Mouse (Mus musculus): ENCODE measurements around the gene Slc6a6. TPM values are rescaled to one million over a fixed set of nuclear protein-coding genes. Genes with fewer than 3 reads are reported as not detected.

The Slc6a6 gene
- polyA plus RNA-seq, 1 experiment from 2014 or later, result 82.8 TPM

DNA sequence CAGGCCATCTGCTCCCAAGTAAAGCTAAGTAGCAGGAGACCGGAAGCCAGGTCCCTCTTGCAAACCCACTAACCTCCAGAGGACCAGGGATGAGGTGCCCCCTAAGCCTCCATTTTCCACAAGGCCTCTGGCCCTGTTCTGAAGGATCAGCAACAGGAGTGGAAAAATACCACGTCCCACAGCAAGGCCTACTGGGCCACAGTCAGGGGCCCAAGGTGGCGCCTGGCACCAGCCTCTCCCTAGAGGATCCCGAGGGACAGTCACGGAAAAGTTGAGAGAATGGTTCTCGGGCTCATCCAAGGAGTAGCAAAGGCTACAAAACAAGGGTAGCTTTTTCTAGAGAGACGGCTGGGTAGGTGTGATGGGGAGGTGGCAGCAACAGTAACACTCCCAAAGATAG is 53.6 kb downstream of the Slc6a6 start:
- H3K27me3 ChIP-seq, result no peaks in the 10 kb centered on the region
- no peaks in the 10 kb centered on the region for H3K9me3 ChIP-seq
- no peak overlapping the region for H3K9ac ChIP-seq (replicated peaks)
- H3K36me3 ChIP-seq, result peaks cover 84% of the 10 kb centered on the region
- H3K4me3 ChIP-seq, result no peak overlapping the region
- H3K27ac ChIP-seq (replicated peaks), result no peak overlapping the region
- no peak overlapping the region for H3K4me2 ChIP-seq (replicated peaks)
- no peak for ATAC-seq (ENCODE audit: low FRiP score, low read depth)
- 86% methylated on average over 7 of the region's 7 CpGs for WGBS
- peaks cover 6% of the 10 kb centered on the region; the same call in 1 of the 2 replicates for H3K4me1 ChIP-seq

DNA sequence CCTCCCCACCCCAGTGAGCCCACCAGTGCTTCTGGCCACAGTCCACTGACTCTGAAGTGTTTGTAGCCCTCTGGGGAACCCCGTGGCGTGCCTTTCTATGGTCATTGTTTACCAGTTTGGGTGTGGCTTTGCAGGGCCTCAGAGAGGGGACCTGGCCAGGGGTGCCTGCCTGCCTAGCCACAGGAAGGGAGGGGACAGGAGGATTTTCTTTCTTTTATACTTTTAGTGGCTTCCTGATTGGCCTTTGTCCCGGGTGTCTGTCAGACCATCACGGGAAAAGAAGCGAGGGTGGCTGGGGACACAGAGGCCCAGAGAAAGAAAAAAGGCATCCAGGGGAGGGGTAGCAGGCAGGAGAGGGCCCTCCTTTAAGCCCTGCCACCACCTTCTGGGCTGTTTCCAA is 54.2 kb downstream of the Slc6a6 start:
- no peak overlapping the region for H3K4me3 ChIP-seq
- H3K4me1 ChIP-seq, result peaks cover 6% of the 10 kb centered on the region; the same call in 1 of the 2 replicates
- H3K4me2 ChIP-seq (replicated peaks), result no peak overlapping the region
- H3K27me3 ChIP-seq, result no peaks in the 10 kb centered on the region
- ATAC-seq (ENCODE audit: low FRiP score, low read depth), result no peak
- no peaks in the 10 kb centered on the region for H3K9me3 ChIP-seq
- H3K36me3 ChIP-seq, result peaks cover 83% of the 10 kb centered on the region
- H3K9ac ChIP-seq (replicated peaks), result no peak overlapping the region
- no peak overlapping the region for H3K27ac ChIP-seq (replicated peaks)
- WGBS, result 20% methylated on average over 5 of the region's 5 CpGs

DNA sequence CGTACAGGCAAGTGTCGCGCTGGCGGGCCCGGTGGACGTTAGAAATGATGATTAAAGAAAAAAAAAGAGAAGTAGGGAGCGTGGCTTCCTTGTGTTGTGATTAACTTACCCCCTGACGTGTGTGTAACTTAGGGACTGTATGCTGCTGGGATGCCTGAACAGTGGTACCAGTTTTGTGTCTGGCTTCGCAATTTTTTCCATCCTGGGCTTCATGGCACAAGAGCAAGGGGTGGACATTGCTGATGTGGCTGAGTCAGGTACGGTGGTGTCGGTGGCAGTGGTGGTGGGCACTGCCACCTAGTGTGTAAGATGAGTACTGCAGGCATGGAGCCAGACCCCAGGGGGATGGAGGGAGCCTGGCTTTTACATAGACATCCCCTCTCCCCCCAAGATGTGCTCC is 57.2 kb downstream of the Slc6a6 start:
- H3K36me3 ChIP-seq, result peaks cover 77% of the 10 kb centered on the region

DNA sequence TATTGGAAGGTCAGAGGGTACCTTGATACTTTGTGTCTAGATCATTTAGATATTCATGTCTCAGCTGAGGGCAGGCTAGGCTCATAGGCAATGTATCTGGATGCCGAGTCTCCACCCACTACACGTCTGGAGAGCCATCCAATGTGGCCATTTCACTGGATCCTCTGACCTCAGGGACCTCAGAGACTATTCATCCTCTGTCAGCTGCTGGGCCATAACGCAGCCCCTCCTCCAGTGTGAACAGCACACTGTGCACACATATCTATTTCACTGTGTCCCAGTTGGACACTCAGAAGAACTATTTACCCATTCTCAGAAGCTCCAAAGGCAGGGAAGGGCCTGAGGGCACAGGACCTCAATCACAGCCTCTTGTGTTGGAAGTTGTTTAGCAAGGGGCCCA is 58.6 kb downstream of the Slc6a6 start:
- no peaks in the 10 kb centered on the region for H3K9me3 ChIP-seq
- H3K36me3 ChIP-seq, result peaks cover 74% of the 10 kb centered on the region
- H3K27me3 ChIP-seq, result no peaks in the 10 kb centered on the region
- peaks cover 6% of the 10 kb centered on the region; the same call in 1 of the 2 replicates for H3K4me1 ChIP-seq
- 83% methylated on average over 3 of the region's 3 CpGs for WGBS
- no peak for ATAC-seq (ENCODE audit: low FRiP score, low read depth)
- no peak overlapping the region for H3K4me2 ChIP-seq (replicated peaks)
- H3K4me3 ChIP-seq, result no peak overlapping the region
- no peak overlapping the region for H3K9ac ChIP-seq (replicated peaks)
- H3K27ac ChIP-seq (replicated peaks), result no peak overlapping the region

More for the DNA sequence above, 57.2 kb downstream of the Slc6a6 start:
- WGBS, result 63% methylated on average over 11 of the region's 11 CpGs
- H3K4me2 ChIP-seq (replicated peaks), result no peak overlapping the region
- H3K27me3 ChIP-seq, result no peaks in the 10 kb centered on the region
- no peak overlapping the region for H3K4me3 ChIP-seq
- ATAC-seq (ENCODE audit: low FRiP score, low read depth), result peak; percentile 68; the same call in 1 of the 2 replicates
- peaks cover 6% of the 10 kb centered on the region; the same call in 1 of the 2 replicates for H3K4me1 ChIP-seq
- no peaks in the 10 kb centered on the region for H3K9me3 ChIP-seq
- H3K9ac ChIP-seq (replicated peaks), result no peak overlapping the region
- H3K27ac ChIP-seq (replicated peaks), result no peak overlapping the region

DNA sequence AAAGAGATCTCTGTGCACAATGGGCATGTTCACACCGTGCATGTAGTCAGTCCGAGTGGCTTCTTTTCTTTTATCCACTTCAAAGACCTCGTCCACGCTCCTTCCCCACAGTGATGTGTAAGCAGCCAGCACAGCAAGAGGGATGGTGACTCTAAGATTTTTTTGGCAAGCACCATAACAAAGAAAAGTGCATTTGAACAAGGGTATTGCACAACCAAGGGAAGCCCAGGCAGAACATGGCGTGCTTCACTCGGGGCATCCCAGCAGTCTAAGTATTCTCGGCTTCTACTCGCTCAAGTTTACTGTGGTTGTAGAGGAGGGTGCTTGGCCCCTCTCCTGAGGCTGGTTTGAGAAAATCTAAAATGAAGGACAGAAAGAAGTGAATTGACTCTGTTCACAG is 59.1 kb downstream of the Slc6a6 start:
- H3K36me3 ChIP-seq, result peaks cover 74% of the 10 kb centered on the region
- H3K4me1 ChIP-seq, result peaks cover 3% of the 10 kb centered on the region; the same call in 1 of the 2 replicates
- no peaks in the 10 kb centered on the region for H3K27me3 ChIP-seq
- H3K9me3 ChIP-seq, result no peaks in the 10 kb centered on the region
- no peak for ATAC-seq (ENCODE audit: low FRiP score, low read depth)
- 82% methylated on average over 8 of the region's 8 CpGs for WGBS
- no peak overlapping the region for H3K4me2 ChIP-seq (replicated peaks)
- H3K4me3 ChIP-seq, result no peak overlapping the region
- H3K9ac ChIP-seq (replicated peaks), result no peak overlapping the region
- H3K27ac ChIP-seq (replicated peaks), result no peak overlapping the region

DNA sequence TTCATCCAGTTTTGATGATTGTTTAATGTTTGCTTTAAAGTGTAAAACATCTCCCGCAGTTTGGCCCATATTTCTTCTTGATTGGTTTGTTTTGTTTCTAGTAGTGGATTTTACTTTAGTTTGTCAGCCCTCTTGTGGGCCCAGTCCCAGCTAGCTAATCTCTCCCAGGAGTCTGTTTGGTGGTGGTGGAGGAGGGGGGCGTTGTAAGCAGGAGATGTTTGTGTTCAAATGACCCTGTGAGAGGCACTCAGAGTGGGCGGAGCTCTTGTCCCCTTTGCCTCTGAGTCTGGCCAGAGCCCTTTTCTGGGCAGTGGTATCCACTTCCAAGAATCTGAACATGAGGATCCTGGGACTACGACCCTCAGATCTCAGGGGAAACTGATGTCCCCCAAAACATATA is 60.0 kb downstream of the Slc6a6 start:
- Histone ChIP-seq H3K9ac (replicated peaks) (no peak overlapping the region), H3K36me3 (peaks cover 74% of the 10 kb centered on the region), H3K4me1 (no peaks in the 10 kb centered on the region), H3K9me3 (no peaks in the 10 kb centered on the region; the same call in 1 of the 2 replicates), H3K4me3 (no peak overlapping the region), H3K4me2 (replicated peaks) (no peak overlapping the region), H3K27ac (replicated peaks) (no peak overlapping the region), H3K27me3 (no peaks in the 10 kb centered on the region)
- WGBS, result 68% methylated on average over 4 of the region's 4 CpGs
- no peak for ATAC-seq (ENCODE audit: low FRiP score, low read depth)

DNA sequence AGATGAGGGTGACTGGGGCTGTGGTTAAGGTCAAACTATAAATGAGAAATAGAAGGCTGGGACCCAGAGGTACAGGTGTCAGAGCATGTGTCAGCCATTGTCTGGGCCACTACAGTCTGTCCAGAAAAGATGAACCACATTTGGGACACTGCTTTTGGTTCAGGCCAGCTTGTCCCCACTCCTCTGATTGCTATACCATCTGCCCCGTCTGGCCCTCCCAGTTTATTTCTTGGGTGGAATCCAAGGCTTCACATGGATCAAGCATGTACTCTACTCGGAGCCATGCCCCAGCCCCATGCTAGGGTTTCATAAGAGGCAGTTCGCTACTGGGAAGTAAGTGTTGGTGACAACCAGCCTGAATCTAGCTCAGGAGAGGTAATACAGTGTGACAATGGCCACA is 61.4 kb downstream of the Slc6a6 start:
- no peak overlapping the region for H3K27ac ChIP-seq (replicated peaks)
- WGBS, result 86% methylated on average over 3 of the region's 3 CpGs

DNA sequence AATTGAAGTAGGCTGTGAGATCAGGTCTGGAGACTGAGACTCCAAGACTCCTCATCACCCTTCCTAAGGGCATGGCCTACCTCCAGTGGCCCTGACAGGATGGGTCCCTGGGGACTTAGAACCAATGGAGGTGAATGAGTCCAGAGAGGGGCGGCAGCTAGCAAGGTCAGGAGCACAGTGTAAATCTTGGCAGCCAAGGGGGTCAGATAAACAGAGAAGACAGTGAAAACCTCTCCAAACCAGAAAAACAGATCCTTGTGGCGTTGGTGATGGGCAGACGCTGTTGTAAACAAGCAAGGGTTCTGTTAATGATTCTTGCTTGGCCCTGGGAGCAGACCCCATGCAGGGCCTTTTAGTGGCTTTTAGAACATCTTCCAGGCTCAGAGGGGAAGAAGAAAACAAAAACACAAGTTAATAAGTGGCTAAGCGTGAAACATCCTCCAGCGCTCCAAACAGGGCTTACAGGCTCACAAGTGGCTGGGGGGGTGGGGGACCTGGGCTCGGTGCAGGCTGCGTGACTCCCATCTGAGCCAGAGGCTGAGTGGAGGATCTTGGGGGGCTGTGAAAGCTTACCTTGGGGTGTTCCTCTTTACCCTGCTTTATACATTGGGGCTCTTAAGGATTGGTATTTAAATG is 62.2 kb downstream of the Slc6a6 start:
- H3K36me3 ChIP-seq, result peaks cover 81% of the 10 kb centered on the region
- H3K4me2 ChIP-seq (replicated peaks), result no peak overlapping the region
- H3K4me3 ChIP-seq, result no peak overlapping the region
- H3K4me1 ChIP-seq, result no peaks in the 10 kb centered on the region
- ATAC-seq (ENCODE audit: low FRiP score, low read depth), result no peak
- H3K27me3 ChIP-seq, result no peaks in the 10 kb centered on the region
- 84% methylated on average over 7 of the region's 7 CpGs for WGBS
- no peak overlapping the region for H3K9ac ChIP-seq (replicated peaks)
- H3K27ac ChIP-seq (replicated peaks), result no peak overlapping the region
- H3K9me3 ChIP-seq, result peaks cover 3% of the 10 kb centered on the region; the same call in 1 of the 2 replicates

More for the DNA sequence above, 61.4 kb downstream of the Slc6a6 start:
- ATAC-seq (ENCODE audit: low FRiP score, low read depth), result no peak
- Histone ChIP-seq H3K4me2 (replicated peaks) (no peak overlapping the region), H3K27me3 (no peaks in the 10 kb centered on the region), H3K36me3 (peaks cover 76% of the 10 kb centered on the region), H3K9me3 (peaks cover 3% of the 10 kb centered on the region; the same call in 1 of the 2 replicates), H3K4me1 (no peaks in the 10 kb centered on the region), H3K9ac (replicated peaks) (no peak overlapping the region), H3K4me3 (no peak overlapping the region)

DNA sequence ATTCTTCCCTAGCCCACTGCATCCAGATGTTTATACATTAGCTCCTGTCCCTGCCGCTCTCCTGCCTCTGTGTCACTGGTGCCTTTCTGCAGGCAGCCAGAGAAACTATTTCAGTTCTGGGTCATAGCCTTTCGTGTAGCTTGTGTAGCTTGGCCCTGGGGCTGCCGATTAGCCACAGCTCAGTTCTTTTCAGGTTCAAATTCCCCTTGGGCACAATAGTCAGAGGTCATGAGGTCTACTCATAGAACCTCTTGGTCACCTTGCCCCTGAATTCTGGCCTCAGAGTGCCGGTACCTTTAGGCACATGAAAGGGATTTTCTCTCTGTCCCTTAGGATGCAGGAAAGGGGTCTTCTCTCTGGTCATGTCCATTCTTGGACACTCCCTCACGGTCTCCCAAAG is 62.9 kb downstream of the Slc6a6 start:
- Histone ChIP-seq H3K4me1 (no peaks in the 10 kb centered on the region), H3K27ac (replicated peaks) (no peak overlapping the region), H3K9me3 (peaks cover 3% of the 10 kb centered on the region; the same call in 1 of the 2 replicates), H3K9ac (replicated peaks) (no peak overlapping the region), H3K4me3 (no peak overlapping the region), H3K36me3 (peaks cover 82% of the 10 kb centered on the region), H3K4me2 (replicated peaks) (no peak overlapping the region), H3K27me3 (no peaks in the 10 kb centered on the region)
- ATAC-seq (ENCODE audit: low FRiP score, low read depth), result no peak
- 84% methylated on average over 5 of the region's 5 CpGs for WGBS

DNA sequence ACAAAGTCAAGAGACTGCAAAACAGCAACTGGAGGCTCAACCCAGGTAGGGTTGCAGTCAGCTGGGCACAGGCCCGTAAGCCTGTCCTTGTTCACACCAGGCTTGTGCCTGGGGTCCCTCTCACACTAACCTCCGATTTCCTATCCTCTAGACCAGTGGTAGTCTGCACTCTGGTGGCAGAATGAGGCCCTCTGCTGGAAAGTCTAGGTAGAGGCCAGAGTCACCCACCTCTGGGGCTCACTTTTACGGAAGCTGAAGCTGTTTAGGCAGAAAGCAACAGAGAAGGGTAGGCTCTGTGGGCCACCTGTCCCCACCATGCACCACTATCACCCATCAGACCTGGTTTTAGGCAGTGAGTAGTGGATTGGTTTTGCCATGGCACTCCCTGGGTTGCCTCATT is 67.1 kb downstream of the Slc6a6 start:
- WGBS, result 71% methylated on average over 3 of the region's 3 CpGs
- Histone ChIP-seq H3K9ac (replicated peaks) (no peak overlapping the region), H3K9me3 (peaks cover 3% of the 10 kb centered on the region; the same call in 1 of the 2 replicates), H3K4me1 (no peaks in the 10 kb centered on the region), H3K36me3 (peaks cover 77% of the 10 kb centered on the region), H3K27ac (replicated peaks) (no peak overlapping the region), H3K4me2 (replicated peaks) (no peak overlapping the region), H3K4me3 (no peak overlapping the region), H3K27me3 (no peaks in the 10 kb centered on the region)
- ATAC-seq (ENCODE audit: low FRiP score, low read depth), result no peak

DNA sequence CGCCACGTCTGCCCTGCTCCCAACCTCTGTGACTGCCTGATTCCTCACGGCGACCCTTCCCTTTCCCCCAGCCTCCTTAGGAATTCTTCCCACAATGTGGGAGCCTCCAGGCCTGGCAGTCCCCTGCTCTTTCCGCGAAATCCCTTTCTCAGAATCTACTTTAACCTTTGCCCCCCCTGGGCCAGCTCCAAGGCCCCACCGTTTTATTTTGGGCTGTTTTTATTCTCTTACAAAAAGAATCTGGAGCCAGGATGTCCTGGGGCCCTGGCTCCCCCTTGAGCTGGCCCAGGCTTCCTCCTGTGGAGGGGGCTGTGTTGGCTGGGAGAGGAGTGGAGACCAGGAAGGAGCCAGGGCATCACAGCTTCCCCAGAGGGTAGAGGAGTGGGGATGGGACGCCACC is 69.0 kb downstream of the Slc6a6 start:
- no peaks in the 10 kb centered on the region for H3K27me3 ChIP-seq
- H3K9me3 ChIP-seq, result peaks cover 3% of the 10 kb centered on the region; the same call in 1 of the 2 replicates
- H3K4me1 ChIP-seq, result no peaks in the 10 kb centered on the region
- peaks cover 78% of the 10 kb centered on the region for H3K36me3 ChIP-seq
- no peak overlapping the region for H3K9ac ChIP-seq (replicated peaks)
- no peak overlapping the region for H3K27ac ChIP-seq (replicated peaks)
- H3K4me3 ChIP-seq, result no peak overlapping the region
- H3K4me2 ChIP-seq (replicated peaks), result no peak overlapping the region
- WGBS, result 48% methylated on average over 8 of the region's 8 CpGs
- no peak for ATAC-seq (ENCODE audit: low FRiP score, low read depth)

DNA sequence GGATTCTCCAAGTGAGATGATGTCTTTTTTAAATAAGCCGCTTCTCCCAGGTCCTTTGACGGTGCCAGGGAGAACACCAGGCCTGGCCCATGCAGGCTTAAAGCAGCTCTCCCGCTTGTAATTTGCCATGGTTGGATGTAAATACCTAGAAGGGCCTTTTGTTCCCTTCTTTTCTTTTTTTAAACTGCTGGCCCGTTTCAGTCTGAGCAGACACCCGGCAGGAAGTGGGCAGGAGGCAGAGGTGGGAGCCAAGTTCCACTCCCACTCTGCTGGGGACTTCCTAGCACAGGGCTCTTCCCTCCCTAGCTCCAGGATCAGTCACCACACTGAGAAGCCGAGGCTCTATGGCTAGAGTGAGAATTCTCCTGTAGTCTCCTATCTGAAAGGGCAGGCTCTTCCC is 70.2 kb downstream of the Slc6a6 start:
- H3K36me3 ChIP-seq, result peaks cover 77% of the 10 kb centered on the region

More for the DNA sequence above, 70.2 kb downstream of the Slc6a6 start:
- Histone ChIP-seq H3K27ac (replicated peaks) (no peak overlapping the region), H3K4me2 (replicated peaks) (no peak overlapping the region), H3K27me3 (no peaks in the 10 kb centered on the region), H3K9ac (replicated peaks) (0 out of 2 replicates have a peak overlapping the region, but pooled peaks have one; percentile 17), H3K4me1 (no peaks in the 10 kb centered on the region), H3K4me3 (no peak overlapping the region), H3K9me3 (peaks cover 1% of the 10 kb centered on the region; the same call in 1 of the 2 replicates)
- ATAC-seq (ENCODE audit: low FRiP score, low read depth), result no peak
- WGBS, result 50% methylated on average over 6 of the region's 6 CpGs

Measured in midbrain, embryonic 12.5 days (tissue).